In genomic region chr8:72409443-72409842, GRCm38 (mm10) we compare ENCODE assay signal across 2 mouse cellular contexts.
TF ChIP-seq lines count a peak whose summit lies in the region.

No protein-coding gene starts in this region.

TF ChIP-seq in CH12.LX, 34 proteins besides CTCF, POLR2A, EP300 and RAD21 (continued from another document):
- peak; percentile 79 for TF ChIP-seq ETS1 (conservative IDR thresholded peaks at IDR 0.05; ENCODE audit: low read depth, low read length)
- TF ChIP-seq IRF4 (IDR thresholded peaks at IDR 0.05; ENCODE audit: low read depth, low read length): peak; percentile 82
- no peak for TF ChIP-seq NRF1 (IDR thresholded peaks at IDR 0.05; ENCODE audit: low read depth, low read length)
- TF ChIP-seq TCF12 (IDR thresholded peaks at IDR 0.05; ENCODE audit: low read depth, low read length): peak; percentile 53; the same call in 1 of the 2 replicates
- no peak for TF ChIP-seq MYC (IDR thresholded peaks at IDR 0.05; ENCODE audit: low read depth, low read length)
- TF ChIP-seq E2F4 (IDR thresholded peaks at IDR 0.05; ENCODE audit: insufficient replicate concordance, low read depth, low read length): no peak
- no peak for TF ChIP-seq MXI1 (IDR thresholded peaks at IDR 0.05; ENCODE audit: low read depth, low read length)

TF ChIP-seq in myocyte, 11 proteins besides CTCF, POLR2A, EP300 and RAD21 (continued from another document):
- TF ChIP-seq TCF12 (IDR thresholded peaks at IDR 0.05; ENCODE audit: insufficient read depth, poor library complexity, severe bottlenecking): no peak
- no peak for TF ChIP-seq TCF3 (IDR thresholded peaks at IDR 0.05; ENCODE audit: insufficient read length, low read depth)
- peak in 2 of 3 experiments; percentile 26 to 61 for TF ChIP-seq MYOG (IDR thresholded peaks at IDR 0.05; ENCODE audit: control insufficient read depth in 1 of 3, insufficient read depth in 1 of 3, insufficient read length in 2 of 3, low read depth in 2 of 3)
- no peak for TF ChIP-seq POLR2AphosphoS2 (IDR thresholded peaks at IDR 0.05; ENCODE audit: insufficient read length, low read depth)
- TF ChIP-seq REST (IDR thresholded peaks at IDR 0.05; ENCODE audit: insufficient read depth, insufficient read length): no peak
- TF ChIP-seq MYOD1 (IDR thresholded peaks at IDR 0.05; ENCODE audit: control insufficient read depth in 1 of 3, insufficient read length in 2 of 3, low read depth in 2 of 3): peak in 2 of 3 experiments; percentile 18 to 52
- TF ChIP-seq SRF (IDR thresholded peaks at IDR 0.05; ENCODE audit: control insufficient read depth, insufficient read length, low read depth): no peak
- no peak for TF ChIP-seq MAX (IDR thresholded peaks at IDR 0.05; ENCODE audit: low read depth)
